Mouse (Mus musculus) hindbrain, postnatal 0 days (tissue): ENCODE measurements around the gene Klf7. TPM values are rescaled to one million over a fixed set of nuclear protein-coding genes. Genes with fewer than 3 reads are reported as not detected.

Source experiments
- ATAC-seq: fragments of 200-750 bp; cut with Nextera tagmentation; 2 replicates; pipeline ENCODE4 v1.8.0; 2017; ENCODE audit warnings: mild to moderate bottlenecking, moderate TSS enrichment, moderate library complexity
- DNase-seq: peaks from one replicate; pipeline ENCODE4 v3.0.0-alpha.2; 2015; ENCODE audit warnings: low spot score
- H3K27ac ChIP-seq: fragments of 300-500 bp; sonication (generic); 2 replicates; pipeline ENCODE4 v1.5.1; 2014; ENCODE audit warnings: mild to moderate bottlenecking
- H3K27me3 ChIP-seq: fragments of 300-500 bp; sonication (generic); 2 replicates; pipeline ENCODE4 v1.6.1; 2014; ENCODE audit warnings: low read length, mixed read lengths; ENCODE audit not compliant: insufficient read depth
- H3K36me3 ChIP-seq: fragments of 300-500 bp; sonication (generic); 2 replicates; pipeline ENCODE4 v1.6.1; 2014; ENCODE audit warnings: low read length, mixed read lengths; ENCODE audit not compliant: insufficient read depth
- H3K4me1 ChIP-seq: fragments of 300-500 bp; sonication (generic); 2 replicates; pipeline ENCODE4 v1.6.1; 2014; ENCODE audit warnings: antibody characterized with exemption, low read length, mixed read lengths; ENCODE audit not compliant: insufficient read depth
- H3K4me2 ChIP-seq: fragments of 300-500 bp; sonication (generic); 2 replicates; pipeline ENCODE4 v1.6.1; 2014; ENCODE audit warnings: low read depth, mild to moderate bottlenecking, low read length, moderate library complexity, mixed read lengths
- H3K4me3 ChIP-seq: fragments of 300-500 bp; sonication (generic); 2 replicates; pipeline ENCODE4 v1.5.1; 2014; ENCODE audit warnings: low read length
- H3K9ac ChIP-seq: fragments of 300-500 bp; sonication (generic); replicated peaks from 2 replicates; pipeline ENCODE4 v1.6.1; 2014; ENCODE audit warnings: mild to moderate bottlenecking, low read length, moderate library complexity, mixed read lengths
- H3K9me3 ChIP-seq: fragments of 300-500 bp; sonication (generic); 2 replicates; pipeline ENCODE4 v1.6.1; 2016; ENCODE audit warnings: low read length, mixed read lengths
- CTCF ChIP-seq: IDR thresholded peaks from 2 replicates; pipeline ENCODE4 v1.5.1; 2016; ENCODE audit warnings: antibody characterized with exemption, control low read depth, low read depth
- WGBS: fragments of 180-500 bp; shearing (Covaris S2); extraction: QIAGEN DNeasy Blood & Tissue Kit; methylation state at CpG from one replicate; pipeline ENCODE4 v1.1.7; 2014; 5-methylcytosine and 5-hydroxymethylcytosine counted together
- polyA plus RNA-seq: library from polyadenylated mRNA; unstranded; fragments of >200 nt; fragmentation: Nextera tagmentation; extraction: Ambion mirVana; gene quantifications from 2 replicates; pipeline ENCODE4 v1.2.1, GENCODE M21; 2015
- total RNA-seq: library from RNA; depleted of rRNA; stranded (reverse); fragments of >200 nt; gene quantifications from 2 replicates; pipeline ENCODE4 v1.2.3, GENCODE M21; 2014

Klf7 gene
- total and polyA plus RNA-seq, 2 experiments from 2014 or later: 48.0 to 120 TPM

GRCm38 (mm10) chr1:64044577-64044976 is 77.5 kb downstream of the Klf7 start:
- 33% methylated on average over 2 of the region's 2 CpGs for WGBS
- Histone ChIP-seq H3K36me3 (0 out of 2 replicates have a peak, but pooled peaks cover under 1% of the 10 kb centered on the region), H3K9ac (no peak overlapping the region)

GRCm38 (mm10) chr1:64040831-64041383 is 81.2 kb downstream of the Klf7 start:
- H3K27ac ChIP-seq: no peak overlapping the region
- H3K9ac ChIP-seq: no peak overlapping the region
- 0 out of 2 replicates have a peak, but pooled peaks cover 5% of the 10 kb centered on the region for H3K36me3 ChIP-seq
- no peak overlapping the region for H3K4me2 ChIP-seq
- ATAC-seq: no peak
- 58% methylated on average over 5 of the region's 5 CpGs for WGBS
- TF ChIP-seq CTCF: no peak
- no peaks in the 10 kb centered on the region for H3K27me3 ChIP-seq
- H3K4me3 ChIP-seq: no peak overlapping the region
- H3K9me3 ChIP-seq: no peaks in the 10 kb centered on the region
- peaks cover 12% of the 10 kb centered on the region for H3K4me1 ChIP-seq
- DNase-seq: no peak

More at GRCm38 (mm10) chr1:64044577-64044976, 77.5 kb downstream of the Klf7 start:
- H3K4me1 ChIP-seq: peaks cover 10% of the 10 kb centered on the region; the same call in 1 of the 2 replicates
- no peaks in the 10 kb centered on the region for H3K27me3 ChIP-seq
- H3K9me3 ChIP-seq: no peaks in the 10 kb centered on the region
- no peak for ATAC-seq
- H3K4me3 ChIP-seq: no peak overlapping the region
- TF ChIP-seq CTCF: no peak
- no peak for DNase-seq
- no peak overlapping the region for H3K4me2 ChIP-seq
- H3K27ac ChIP-seq: no peak overlapping the region

DNA sequence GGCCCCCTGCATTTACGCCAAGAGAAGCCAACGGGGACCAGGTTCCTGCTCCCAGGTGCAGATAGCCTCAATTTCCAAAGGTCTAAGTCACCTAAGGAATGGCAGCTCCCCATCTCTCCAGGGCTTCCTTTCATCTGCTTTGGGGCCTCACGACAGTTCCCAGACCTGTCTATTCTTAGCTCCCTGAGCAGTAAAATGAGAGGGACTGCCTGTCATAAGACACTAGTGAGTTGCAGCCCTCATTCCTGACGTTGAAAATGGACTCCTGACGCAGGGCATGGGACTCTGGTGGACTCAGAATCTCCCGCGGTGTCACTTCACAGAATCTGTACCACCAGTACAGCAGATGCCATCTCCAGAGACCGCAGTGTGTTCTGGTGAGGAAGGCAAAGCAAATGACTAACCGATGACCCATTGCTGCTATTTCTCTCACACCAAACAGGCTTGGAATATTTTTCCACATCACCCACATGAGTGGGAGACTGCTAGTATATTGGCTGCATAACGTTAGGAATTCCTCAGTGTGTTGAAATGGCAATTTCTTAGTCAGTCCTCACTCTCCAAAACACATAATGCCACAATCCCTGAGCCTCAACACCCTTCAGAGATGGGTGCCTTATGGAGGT is 81.9 kb downstream of the Klf7 start:
- no peak overlapping the region for H3K27ac ChIP-seq
- no peaks in the 10 kb centered on the region for H3K9me3 ChIP-seq
- no peak for TF ChIP-seq CTCF
- no peak overlapping the region for H3K4me2 ChIP-seq
- ATAC-seq: no peak
- 83% methylated on average over 10 of the region's 10 CpGs for WGBS
- peaks cover 7% of the 10 kb centered on the region; the same call in 1 of the 2 replicates for H3K36me3 ChIP-seq
- H3K4me3 ChIP-seq: no peak overlapping the region
- no peaks in the 10 kb centered on the region for H3K27me3 ChIP-seq
- H3K9ac ChIP-seq: no peak overlapping the region
- no peak for DNase-seq
- peaks cover 12% of the 10 kb centered on the region for H3K4me1 ChIP-seq

DNA sequence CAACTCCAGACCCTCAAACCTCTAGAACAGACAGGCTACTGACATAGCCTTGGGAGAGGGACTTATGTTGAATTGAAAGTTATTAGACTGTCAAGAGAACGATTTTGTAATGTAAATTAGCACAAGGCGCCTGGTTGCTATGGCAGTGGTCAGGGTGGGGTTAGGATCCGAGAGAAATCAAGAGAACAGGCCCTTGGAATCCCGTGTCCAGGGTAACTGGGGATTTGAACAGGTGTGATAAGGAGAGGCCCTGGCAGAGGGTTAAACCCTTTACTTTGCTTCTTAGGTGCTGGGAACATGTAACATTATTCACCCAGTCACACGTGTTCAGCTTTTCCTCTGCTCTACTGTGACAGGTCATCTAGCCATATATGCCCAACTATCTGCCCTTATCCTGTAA is 83.7 kb downstream of the Klf7 start:
- ATAC-seq: no peak
- H3K4me3 ChIP-seq: no peak overlapping the region
- 23% methylated on average over 5 of the region's 5 CpGs for WGBS
- H3K27me3 ChIP-seq: no peaks in the 10 kb centered on the region
- H3K4me2 ChIP-seq: no peak overlapping the region
- no peak for TF ChIP-seq CTCF
- H3K9me3 ChIP-seq: no peaks in the 10 kb centered on the region
- no peak overlapping the region for H3K9ac ChIP-seq
- H3K36me3 ChIP-seq: peaks cover 19% of the 10 kb centered on the region
- no peak overlapping the region for H3K27ac ChIP-seq
- peaks cover 7% of the 10 kb centered on the region for H3K4me1 ChIP-seq
- no peak for DNase-seq

DNA sequence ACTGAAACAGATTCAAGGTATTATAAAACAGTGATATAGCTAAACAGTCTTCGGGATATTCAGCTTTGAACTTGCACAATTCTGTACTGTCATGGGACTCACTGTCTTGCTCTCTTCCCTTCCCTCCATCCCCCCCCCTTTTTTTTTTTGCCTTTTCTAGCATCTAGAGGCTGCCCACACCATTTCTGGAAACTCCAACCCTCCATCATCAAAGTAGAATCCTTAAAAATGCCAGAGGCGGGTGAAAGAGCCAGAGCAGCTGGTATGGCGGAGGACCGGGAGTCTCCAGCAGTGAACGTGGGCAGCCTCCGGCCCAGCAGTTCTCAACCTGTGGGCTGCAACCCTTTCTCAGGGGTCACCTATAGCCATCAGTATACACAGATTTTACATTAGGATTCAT is 84.3 kb downstream of the Klf7 start:
- no peak for ATAC-seq
- DNase-seq: no peak
- H3K36me3 ChIP-seq: peaks cover 23% of the 10 kb centered on the region
- no peaks in the 10 kb centered on the region for H3K9me3 ChIP-seq
- no peak overlapping the region for H3K27ac ChIP-seq
- H3K4me2 ChIP-seq: no peak overlapping the region
- 48% methylated on average over 6 of the region's 6 CpGs for WGBS
- no peak for TF ChIP-seq CTCF
- no peaks in the 10 kb centered on the region for H3K27me3 ChIP-seq
- no peak overlapping the region for H3K9ac ChIP-seq
- no peak overlapping the region for H3K4me3 ChIP-seq
- H3K4me1 ChIP-seq: peaks cover 7% of the 10 kb centered on the region

GRCm38 (mm10) chr1:64036881-64037452 is 85.1 kb downstream of the Klf7 start:
- TF ChIP-seq CTCF: no peak
- Histone ChIP-seq H3K4me1 (peaks cover 7% of the 10 kb centered on the region), H3K36me3 (peaks cover 23% of the 10 kb centered on the region), H3K9me3 (no peaks in the 10 kb centered on the region), H3K4me3 (no peak overlapping the region), H3K9ac (no peak overlapping the region), H3K27me3 (no peaks in the 10 kb centered on the region), H3K27ac (no peak overlapping the region), H3K4me2 (no peak overlapping the region)
- 84% methylated on average over 7 of the region's 7 CpGs for WGBS
- ATAC-seq (no peak), DNase-seq (no peak)

GRCm38 (mm10) chr1:64035804-64036203 is 86.3 kb downstream of the Klf7 start:
- Histone ChIP-seq H3K9me3 (no peaks in the 10 kb centered on the region), H3K4me1 (peaks cover 7% of the 10 kb centered on the region), H3K4me2 (no peak overlapping the region), H3K27me3 (no peaks in the 10 kb centered on the region), H3K27ac (no peak overlapping the region), H3K4me3 (no peak overlapping the region), H3K9ac (no peak overlapping the region), H3K36me3 (peaks cover 23% of the 10 kb centered on the region)
- DNase-seq: no peak
- no peak for TF ChIP-seq CTCF
- ATAC-seq: no peak
- 55% methylated on average over 7 of the region's 7 CpGs for WGBS
